Mouse (Mus musculus) frontal cortex, postnatal 36 days (tissue): ENCODE measurements around the gene Stk11ip.

ENCODE experiments used
- DNase-seq, 2 experiments: peaks; one replicate each; pipeline ENCODE4 v3.0.0; 2022; ENCODE audit warnings: low spot score in 2 of 2

Stk11ip gene

GRCm38 (mm10) chr1:75504256-75505045 lies 16.9 kb upstream of the Stk11ip start:
- peak; percentile 59 to 61 for DNase-seq

DNA sequence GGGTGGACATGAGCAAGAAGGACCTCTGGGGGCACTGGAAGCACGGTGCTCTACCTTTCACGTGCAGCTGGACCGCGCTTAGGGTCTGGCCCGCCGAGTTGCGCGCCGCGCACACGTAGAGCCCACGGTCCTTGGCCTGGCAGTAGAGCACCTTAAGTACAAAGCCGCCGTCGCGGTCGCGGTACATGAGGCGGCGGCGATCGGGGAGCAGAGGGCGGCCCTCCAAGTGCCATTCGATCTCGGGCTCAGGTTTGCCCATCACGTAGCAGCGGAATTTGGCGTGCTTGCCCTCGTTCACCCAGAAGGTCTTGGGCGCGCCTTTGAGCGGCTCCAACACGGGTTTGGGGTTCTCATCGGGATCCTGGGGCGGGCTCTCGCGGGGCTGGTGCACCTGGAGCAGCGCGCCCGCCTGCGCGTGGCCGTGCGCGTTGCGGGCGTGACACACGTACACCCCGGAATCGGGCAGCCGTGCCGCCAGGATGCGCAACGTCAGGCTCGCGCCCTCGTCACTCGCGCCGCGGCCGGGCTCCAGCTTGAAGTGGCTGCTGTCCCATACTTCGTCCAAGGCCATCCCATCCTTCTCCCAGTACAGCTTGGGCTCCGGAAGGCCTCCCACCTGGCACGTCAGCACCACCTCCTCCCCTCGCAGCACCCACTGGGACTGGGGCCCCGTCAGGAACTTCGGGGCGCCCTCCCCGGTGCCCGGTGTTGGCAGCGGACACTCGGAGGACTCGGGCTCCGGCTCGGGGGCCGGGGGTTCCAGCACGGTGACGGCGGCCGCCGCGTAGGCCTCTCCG lies 16.0 kb upstream of the Stk11ip start:
- peak; percentile 84 for DNase-seq

GRCm38 (mm10) chr1:75505956-75506831 lies 15.1 kb upstream of the Stk11ip start, which contains the start of gene Obsl1:
TSS of gene Obsl1 (minus strand) at chr1:75506452.
- DNase-seq: peak; percentile 38 to 41

- DNase-seq: no peak
Measured at GRCm38 (mm10) chr1:75507006-75507405, 14.3 kb upstream of the Stk11ip start, which contains the start of gene Inha. TSS of gene Inha (plus strand) at chr1:75507077.

GRCm38 (mm10) chr1:75509586-75509985 lies 11.7 kb upstream of the Stk11ip start:
- no peak for DNase-seq

GRCm38 (mm10) chr1:75510154-75510553 lies 11.2 kb upstream of the Stk11ip start:
- DNase-seq: no peak

- no peak for DNase-seq
Measured at GRCm38 (mm10) chr1:75511437-75512210, 9.7 kb upstream of the Stk11ip start.

DNA sequence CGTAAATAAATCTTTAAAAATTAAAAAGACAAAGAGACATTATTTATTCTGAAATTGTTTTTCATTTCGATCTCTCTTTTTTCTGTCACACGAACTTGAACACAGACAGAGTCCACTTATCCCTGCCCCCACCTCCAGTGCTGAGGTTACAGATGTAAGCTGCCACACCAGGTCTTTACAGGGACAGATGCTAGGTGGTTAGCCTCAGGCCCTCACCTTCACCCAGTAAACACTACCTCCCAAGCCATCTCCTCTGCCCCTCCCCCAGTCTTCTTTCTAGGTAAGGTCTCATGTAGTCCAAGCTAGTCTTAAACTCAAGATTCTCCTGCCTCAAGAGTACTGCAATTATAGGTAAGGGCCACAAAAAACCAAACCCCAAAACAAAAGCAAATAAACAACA lies 8.8 kb upstream of the Stk11ip start:
- no peak for DNase-seq

DNA sequence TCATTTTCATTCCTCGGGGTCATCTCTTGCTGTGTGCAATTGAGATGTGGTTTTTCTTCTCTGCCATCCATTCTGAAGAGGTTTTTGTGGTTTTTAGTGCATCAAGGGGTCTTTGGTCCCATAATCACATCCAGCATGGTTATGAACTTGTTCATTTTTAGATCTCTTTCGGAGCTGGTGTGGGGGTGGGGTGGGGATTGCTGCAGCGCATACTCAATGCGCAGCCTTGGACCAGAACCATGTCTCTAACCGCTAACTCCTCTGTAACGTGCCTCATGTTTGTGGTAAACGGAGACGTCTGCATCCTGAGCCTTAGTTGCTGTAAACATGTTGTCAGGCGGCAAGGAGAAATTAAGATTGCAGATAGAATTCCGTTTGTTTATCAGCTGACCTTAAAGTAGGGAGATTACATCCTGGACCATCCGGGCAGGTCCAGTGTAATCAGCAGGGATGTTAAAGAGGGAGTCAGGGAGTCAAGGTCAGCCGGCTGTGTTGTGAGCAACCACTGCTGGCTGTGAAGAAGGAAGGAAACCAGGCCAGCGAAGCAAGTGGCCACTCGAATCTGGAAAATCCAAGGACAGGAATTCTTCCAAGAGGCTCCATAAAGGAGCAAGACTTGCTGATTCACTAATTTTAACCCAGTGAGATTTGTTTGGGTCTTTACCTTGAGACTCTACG lies 4.5 kb upstream of the Stk11ip start:
- DNase-seq: no peak

GRCm38 (mm10) chr1:75517984-75518383 lies 3.3 kb upstream of the Stk11ip start:
- DNase-seq: no peak

DNA sequence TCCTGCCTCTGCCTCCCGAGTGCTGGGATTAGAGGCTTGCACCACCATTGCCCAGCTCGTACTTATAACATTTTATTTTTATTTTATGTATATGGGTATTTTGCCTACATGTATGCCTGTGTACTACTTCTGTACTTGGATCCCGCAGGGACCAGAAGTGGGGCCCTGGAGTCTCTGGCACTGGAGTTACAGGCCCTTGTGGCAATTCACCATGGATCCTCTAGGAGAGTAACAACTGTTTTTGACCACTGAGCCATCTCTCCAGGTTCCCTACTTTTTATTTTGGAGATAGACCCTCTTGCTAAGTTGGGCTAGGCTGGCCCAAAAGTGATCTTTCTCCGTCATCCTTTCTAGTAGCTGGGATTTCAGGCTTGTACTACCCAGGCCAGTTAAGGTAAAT lies 2.9 kb upstream of the Stk11ip start:
- no peak for DNase-seq

- no peak for DNase-seq
Measured at GRCm38 (mm10) chr1:75519576-75519975, 1.8 kb upstream of the Stk11ip start.

DNA sequence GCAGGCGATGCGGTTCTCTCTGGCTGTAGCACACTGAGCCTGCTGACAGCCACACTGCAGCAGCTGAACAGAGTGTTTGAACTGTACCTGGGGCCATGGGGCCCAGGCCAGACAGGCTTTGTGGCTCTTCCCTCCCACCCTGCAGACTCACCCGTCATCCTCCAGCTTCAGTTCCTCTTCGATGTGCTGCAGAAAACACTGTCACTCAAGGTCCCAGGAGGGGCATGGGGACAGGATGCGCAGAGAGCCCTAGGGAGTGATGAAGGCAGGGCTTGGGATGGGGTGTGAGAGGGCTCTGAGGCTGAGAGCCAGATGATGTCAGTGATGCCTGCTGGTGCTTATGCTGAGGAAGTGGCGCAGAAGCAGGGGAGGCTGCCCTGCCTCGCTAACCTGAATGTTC lies 3.4 kb downstream of the Stk11ip start:
- no peak for DNase-seq

DNA sequence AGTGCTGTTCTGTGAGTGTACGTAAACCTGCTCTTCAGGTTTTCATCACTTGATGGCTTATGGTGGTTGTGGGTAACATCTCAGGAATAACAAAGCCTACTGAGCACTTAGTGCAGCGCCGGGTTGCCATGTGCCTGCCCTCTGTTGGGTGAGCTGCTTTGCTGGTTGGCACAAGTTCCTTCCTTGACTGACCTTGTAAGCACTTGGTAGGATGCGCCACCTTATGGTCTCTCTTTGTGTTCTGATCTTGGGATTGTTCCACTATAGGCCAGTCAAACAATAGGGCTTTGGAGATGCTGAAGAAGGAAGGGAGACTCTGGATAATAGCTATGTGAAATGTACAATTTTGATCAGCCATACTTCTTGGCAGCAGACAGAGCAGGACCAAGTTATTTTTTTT lies 9.2 kb downstream of the Stk11ip start:
- no peak for DNase-seq

- no peak for DNase-seq
Measured at GRCm38 (mm10) chr1:75532280-75533172, 11.2 kb downstream of the Stk11ip start.

- no peak for DNase-seq
Measured at GRCm38 (mm10) chr1:75533325-75534252, 12.3 kb downstream of the Stk11ip start.

DNA sequence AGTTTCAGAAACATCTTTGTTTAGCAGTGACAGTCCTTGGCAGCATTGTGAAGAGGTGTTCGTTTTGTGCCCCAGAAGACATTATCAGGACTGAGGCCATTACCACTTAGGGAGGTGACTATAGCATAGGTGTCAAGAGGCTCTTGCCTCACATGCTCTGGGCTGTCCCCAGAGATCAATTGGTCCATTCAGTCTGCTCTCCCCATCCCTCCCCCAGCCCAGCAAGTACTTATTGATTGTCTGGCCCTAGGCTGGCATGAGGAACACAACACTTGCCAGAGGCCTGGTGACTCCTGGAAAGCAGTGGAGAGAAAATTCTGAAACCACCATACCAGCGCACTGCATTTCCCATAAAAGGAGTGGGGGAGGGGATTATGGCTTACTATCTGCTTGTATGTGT lies 16.3 kb downstream of the Stk11ip start:
- DNase-seq: no peak

DNA sequence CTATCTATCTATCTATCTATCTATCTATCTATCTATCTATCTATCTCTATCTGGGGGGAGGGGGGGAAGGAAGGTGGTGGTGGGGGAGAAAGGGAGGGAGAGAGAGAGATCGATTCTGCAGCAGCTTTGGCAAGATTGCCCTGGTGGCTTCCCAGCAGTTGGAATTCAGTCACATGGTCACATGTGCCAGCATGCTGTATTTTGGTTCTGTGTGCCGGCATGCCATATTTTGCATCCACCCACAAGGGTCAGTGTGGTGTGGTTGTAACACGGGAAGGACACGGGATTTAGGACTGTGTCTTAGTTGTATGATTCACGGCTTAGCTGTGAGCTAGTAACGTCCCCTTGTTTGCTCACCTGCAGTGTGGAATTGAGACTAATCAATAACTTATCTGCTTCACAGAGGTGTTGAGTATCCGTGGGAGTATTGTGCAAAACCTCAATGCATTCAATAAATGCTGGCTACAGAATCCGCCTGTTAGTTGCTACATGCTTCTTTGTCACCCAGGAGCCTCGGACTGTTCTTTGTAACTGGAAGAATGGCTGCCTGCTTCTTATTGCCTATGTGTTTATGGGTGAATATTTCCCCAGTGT lies 17.4 kb downstream of the Stk11ip start:
- no peak for DNase-seq
